Mouse (Mus musculus): ENCODE measurements at regions not wholly inside any gene's neighbourhood (a gene's known extent, or its start where the extent isn't known, plus 50 kb on each side); places are given as distances from the start of the nearest gene placed in this dataset.

DNA sequence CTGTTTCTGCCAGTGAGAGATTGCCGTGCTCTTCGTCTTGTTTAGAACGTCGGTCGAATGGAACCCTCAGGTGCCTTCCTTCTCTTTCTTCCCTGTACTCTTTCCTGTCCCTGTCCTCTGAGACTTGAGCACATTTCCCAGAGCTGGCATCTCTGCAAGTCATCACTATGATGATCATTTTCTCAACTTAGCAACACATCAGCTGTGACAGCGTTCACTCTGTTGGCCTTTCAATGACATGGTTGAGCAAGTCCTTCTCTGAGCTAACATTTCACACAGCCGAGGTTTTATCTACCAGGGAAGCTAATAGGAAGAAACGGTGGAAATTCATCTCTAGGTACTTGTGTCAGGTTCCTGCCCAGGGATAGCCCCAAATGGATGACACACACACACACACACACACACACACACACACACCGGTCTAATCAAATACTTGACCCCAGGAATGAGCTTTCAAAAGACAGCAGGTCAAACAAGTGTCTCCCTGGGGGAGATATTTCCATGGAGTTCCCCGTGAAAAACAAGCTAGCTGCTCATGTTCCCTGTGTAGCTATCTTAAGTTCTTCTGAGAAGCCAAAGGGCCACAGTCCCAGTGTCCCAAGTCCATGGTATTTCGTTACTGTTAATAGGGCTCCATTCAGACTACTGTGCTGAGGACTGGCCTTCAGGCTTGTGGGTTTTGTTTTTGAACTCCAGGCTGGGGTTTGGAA, 167.0 kb upstream of the Trib2 start:
- Histone ChIP-seq H3K9ac (no peak overlapping the region), H3K9me3 (no peaks in the 10 kb centered on the region), H3K4me3 (replicated peaks) (no peak overlapping the region), H3K36me3 (no peaks in the 10 kb centered on the region), H3K4me1 (replicated peaks) (no peaks in the 10 kb centered on the region), H3K27me3 (replicated peaks) (no peaks in the 10 kb centered on the region), H3K27ac (no peak overlapping the region), H3K4me2 (replicated peaks) (no peak overlapping the region)
- 84% methylated on average over 11 of the region's 11 CpGs for WGBS
- ATAC-seq = no peak

DNA sequence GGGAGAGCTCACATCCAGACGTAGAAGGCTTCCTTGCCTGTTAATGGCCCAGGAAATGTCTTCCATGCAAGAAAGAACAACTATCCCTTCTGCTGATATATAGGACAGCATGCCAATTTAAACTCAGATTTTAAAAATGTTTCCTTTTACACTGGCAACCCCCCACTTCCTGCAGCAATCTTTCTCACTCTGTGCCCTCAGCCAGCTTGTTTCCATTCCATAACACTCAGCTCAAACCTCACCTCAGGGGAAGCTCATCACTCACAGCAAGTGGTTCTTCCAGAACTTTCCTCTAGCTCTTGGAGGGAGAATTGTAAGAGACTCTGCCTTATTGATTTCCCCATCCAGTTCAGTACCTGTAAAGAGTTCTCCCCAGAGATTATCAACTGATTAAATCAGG, 165.0 kb upstream of the Trib2 start:
- no peak overlapping the region for H3K4me2 ChIP-seq (replicated peaks)
- H3K27me3 ChIP-seq (replicated peaks) = no peaks in the 10 kb centered on the region
- H3K27ac ChIP-seq = no peak overlapping the region
- H3K4me3 ChIP-seq (replicated peaks) = no peak overlapping the region
- H3K4me1 ChIP-seq (replicated peaks) = no peaks in the 10 kb centered on the region
- H3K9ac ChIP-seq = no peak overlapping the region
- no peak for ATAC-seq
- H3K9me3 ChIP-seq = no peaks in the 10 kb centered on the region
- no peaks in the 10 kb centered on the region for H3K36me3 ChIP-seq
- 33% methylated on average over 1 of the region's 1 CpGs for WGBS

DNA sequence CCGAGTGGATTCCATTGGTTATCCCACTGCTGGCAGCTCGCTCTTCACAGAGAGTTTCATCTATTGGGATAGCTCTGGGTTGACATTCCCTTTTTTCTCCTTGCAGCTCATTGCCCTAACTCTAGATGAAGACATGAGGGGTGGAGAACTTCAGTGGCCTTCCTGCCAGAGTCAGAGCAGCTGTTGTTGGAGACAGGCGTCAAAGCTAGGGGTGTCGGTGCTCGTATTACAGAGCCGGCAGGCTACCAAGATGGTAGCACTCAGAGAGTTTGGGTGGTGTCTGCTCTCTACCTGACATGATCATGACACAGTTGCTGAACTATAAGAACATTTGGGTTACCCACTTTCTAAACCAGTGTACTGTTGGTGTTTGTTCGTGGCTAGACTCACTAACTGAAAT, 162.5 kb upstream of the Trib2 start:
- H3K4me1 ChIP-seq (replicated peaks) = no peaks in the 10 kb centered on the region

DNA sequence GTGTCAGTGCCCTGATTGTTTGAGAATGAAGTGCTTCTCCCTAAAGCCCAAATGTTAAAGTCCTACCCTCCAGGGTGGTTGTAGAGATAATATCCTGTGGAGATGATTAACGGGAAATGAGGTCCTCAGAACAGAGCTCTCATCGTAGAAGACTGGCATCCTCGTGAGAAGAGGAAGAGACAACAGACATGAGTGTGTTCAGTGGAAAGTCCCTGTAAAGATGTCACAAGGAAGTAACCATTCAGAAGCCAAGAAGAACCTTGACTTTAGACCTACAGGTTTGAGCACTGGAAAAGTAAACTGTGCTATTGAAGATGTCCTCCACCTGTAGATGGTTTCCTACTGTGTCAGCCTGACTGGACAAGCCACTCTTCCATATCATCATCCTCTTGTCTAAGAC, 155.1 kb upstream of the Trib2 start:
- no peak overlapping the region for H3K4me3 ChIP-seq (replicated peaks)
- H3K9me3 ChIP-seq = no peaks in the 10 kb centered on the region
- no peaks in the 10 kb centered on the region for H3K4me1 ChIP-seq (replicated peaks)
- no peaks in the 10 kb centered on the region for H3K27me3 ChIP-seq (replicated peaks)
- no peaks in the 10 kb centered on the region for H3K36me3 ChIP-seq
- H3K4me2 ChIP-seq (replicated peaks) = no peak overlapping the region
- no peak overlapping the region for H3K27ac ChIP-seq
- no peak overlapping the region for H3K9ac ChIP-seq
- no peak for ATAC-seq
- 79% methylated on average over 3 of the region's 3 CpGs for WGBS

More for the DNA sequence above, 162.5 kb upstream of the Trib2 start:
- Histone ChIP-seq H3K4me2 (replicated peaks) (no peak overlapping the region), H3K27ac (no peak overlapping the region), H3K9me3 (no peaks in the 10 kb centered on the region), H3K36me3 (no peaks in the 10 kb centered on the region), H3K9ac (no peak overlapping the region), H3K27me3 (replicated peaks) (no peaks in the 10 kb centered on the region), H3K4me3 (replicated peaks) (no peak overlapping the region)
- no peak for ATAC-seq
- WGBS = 85% methylated on average over 7 of the region's 7 CpGs

DNA sequence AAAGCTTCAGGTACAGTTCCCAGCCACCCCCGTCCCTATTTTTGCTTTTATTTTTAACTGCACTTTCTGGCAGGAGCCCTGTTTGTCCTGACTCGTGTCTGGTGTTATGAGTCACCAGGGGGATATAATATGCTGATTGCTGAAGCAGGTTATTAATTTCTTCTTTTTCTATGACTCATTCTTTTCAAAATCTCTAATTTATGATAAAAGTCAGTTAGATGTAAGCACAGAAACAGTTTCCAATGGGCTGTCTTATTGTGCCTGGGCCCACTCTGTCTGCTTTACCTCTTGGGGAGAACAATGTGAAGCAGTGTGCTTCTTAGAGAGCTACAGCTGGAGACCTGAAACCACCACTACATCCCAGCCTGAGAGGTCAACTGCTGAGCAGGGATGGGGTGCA, 153.5 kb upstream of the Trib2 start:
- Histone ChIP-seq H3K27ac (no peak overlapping the region), H3K9me3 (no peaks in the 10 kb centered on the region), H3K4me1 (replicated peaks) (no peaks in the 10 kb centered on the region), H3K27me3 (replicated peaks) (no peaks in the 10 kb centered on the region), H3K36me3 (no peaks in the 10 kb centered on the region), H3K4me2 (replicated peaks) (no peak overlapping the region), H3K4me3 (replicated peaks) (no peak overlapping the region), H3K9ac (no peak overlapping the region)
- 51% methylated on average over 2 of the region's 2 CpGs for WGBS
- no peak for ATAC-seq

DNA sequence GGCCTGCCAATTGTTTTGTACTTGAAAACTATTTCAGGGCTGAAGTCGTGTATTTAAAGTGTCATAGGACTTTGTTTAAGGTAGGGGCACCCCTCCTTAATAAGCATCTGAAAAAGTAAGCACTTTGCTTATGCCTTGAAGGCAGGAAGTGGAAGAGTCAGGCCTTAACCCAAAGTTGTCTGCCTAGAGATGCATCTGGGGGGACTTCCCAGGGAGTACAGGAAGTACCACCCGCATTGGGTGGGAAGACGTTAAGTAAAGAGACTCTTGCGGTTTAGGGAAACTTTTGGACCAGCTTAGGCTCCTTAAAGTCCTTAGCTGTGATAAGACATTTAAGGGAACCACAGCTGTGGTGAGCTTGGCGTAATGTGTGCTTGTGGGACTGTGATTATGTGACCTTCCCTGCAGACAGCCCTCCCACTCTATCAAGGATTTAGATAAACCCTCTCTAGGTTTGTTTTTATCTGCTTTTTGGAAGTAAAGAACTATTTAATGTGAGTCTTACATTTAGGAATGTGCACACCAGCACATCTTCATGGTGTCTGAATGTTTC, 150.9 kb upstream of the Trib2 start:
- Histone ChIP-seq H3K4me2 (replicated peaks) (no peak overlapping the region), H3K27me3 (replicated peaks) (no peaks in the 10 kb centered on the region), H3K9me3 (no peaks in the 10 kb centered on the region), H3K4me1 (replicated peaks) (no peaks in the 10 kb centered on the region), H3K4me3 (replicated peaks) (no peak overlapping the region), H3K27ac (no peak overlapping the region), H3K9ac (no peak overlapping the region), H3K36me3 (no peaks in the 10 kb centered on the region)
- no peak for ATAC-seq
- 51% methylated on average over 5 of the region's 5 CpGs for WGBS

DNA sequence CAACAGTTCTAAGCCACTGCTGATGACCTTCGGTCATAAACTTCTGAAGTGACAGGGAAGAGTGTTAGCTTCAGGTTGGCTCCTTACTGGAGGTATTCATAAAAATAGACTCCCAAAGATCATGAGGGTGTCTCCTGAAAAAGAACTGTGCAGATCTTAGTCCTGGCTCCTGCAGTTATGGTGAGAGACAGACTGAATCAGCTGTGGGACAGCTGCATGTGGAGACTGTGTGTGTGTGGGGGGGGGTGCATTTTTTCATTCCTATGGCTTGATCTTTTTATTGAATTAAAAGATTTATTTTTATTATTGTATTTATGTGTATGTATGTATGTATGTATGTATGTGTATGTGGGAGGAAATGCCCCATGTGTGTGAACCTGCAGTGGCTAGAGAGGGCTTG, 149.9 kb upstream of the Trib2 start:
- Histone ChIP-seq H3K9me3 (no peaks in the 10 kb centered on the region), H3K36me3 (no peaks in the 10 kb centered on the region), H3K4me2 (replicated peaks) (no peak overlapping the region), H3K9ac (no peak overlapping the region), H3K27ac (no peak overlapping the region), H3K4me3 (replicated peaks) (no peak overlapping the region), H3K27me3 (replicated peaks) (no peaks in the 10 kb centered on the region), H3K4me1 (replicated peaks) (no peaks in the 10 kb centered on the region)
- 86% methylated on average over 1 of the region's 1 CpGs for WGBS
- ATAC-seq = no peak

DNA sequence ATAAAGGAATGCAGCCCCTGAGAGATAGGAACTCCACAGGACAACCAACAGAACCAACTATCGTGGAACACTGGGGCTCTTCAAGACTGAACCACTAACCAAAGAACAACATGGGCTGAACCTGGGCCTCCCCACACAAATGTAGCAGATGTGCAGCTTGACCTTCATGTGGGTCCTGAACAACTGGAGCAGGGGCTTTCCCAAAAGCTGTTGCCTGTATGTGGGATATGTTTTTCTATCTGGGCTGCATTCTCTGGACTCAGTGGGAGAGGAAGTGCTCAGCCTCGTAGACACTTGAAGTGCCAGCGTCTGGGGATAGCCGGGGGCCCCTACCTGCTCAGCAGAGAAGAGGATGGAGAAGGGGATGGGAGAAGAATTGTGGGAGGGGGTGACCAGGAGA, 149.2 kb upstream of the Trib2 start:
- H3K27me3 ChIP-seq (replicated peaks) = no peaks in the 10 kb centered on the region
- H3K4me3 ChIP-seq (replicated peaks) = no peak overlapping the region
- ATAC-seq = no peak
- H3K4me2 ChIP-seq (replicated peaks) = no peak overlapping the region
- WGBS = 81% methylated on average over 4 of the region's 4 CpGs
- no peak overlapping the region for H3K27ac ChIP-seq
- no peaks in the 10 kb centered on the region for H3K4me1 ChIP-seq (replicated peaks)
- H3K9ac ChIP-seq = no peak overlapping the region
- no peaks in the 10 kb centered on the region for H3K36me3 ChIP-seq
- H3K9me3 ChIP-seq = no peaks in the 10 kb centered on the region

DNA sequence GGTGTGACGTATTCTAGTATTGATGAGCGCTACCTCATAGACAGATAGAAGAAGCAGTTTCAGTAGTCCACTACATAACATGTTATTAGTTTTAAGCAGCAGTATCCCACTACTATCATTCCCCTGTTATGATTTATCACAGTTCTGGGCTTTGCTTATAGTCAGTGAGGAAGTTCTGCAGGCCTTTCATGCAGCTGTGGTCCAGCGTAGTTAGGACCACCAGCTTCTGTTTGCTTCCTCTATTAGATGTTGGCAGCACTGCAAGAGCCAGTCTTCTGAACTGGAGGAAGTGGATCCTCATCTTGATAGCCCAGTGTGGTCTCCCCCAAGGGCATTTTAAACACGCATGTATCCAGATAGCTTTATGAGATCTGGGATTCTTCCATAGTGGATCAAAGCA, 147.4 kb upstream of the Trib2 start:
- Histone ChIP-seq H3K9ac (no peak overlapping the region), H3K9me3 (no peaks in the 10 kb centered on the region), H3K27me3 (replicated peaks) (no peaks in the 10 kb centered on the region), H3K27ac (no peak overlapping the region), H3K36me3 (no peaks in the 10 kb centered on the region), H3K4me3 (replicated peaks) (no peak overlapping the region), H3K4me1 (replicated peaks) (no peaks in the 10 kb centered on the region), H3K4me2 (replicated peaks) (no peak overlapping the region)
- 75% methylated on average over 4 of the region's 4 CpGs for WGBS
- ATAC-seq = no peak

DNA sequence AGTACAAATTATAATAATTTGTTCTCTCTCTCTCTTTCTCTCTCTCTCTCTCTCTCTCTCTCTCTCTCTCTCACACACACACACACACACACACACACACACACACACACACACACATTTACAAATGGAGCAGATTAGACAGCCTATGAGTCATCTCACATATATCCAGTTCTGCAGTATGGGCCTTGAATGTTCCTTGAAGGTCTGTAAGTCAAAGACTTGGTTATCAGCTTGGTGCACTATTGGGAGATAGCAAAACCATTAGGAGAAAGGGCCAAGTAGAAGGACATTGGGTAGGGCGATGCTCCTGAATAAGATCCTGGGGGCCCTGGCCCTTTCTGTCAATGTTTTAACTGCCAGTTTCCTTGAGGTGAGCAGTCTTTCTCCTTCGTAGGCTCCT, 145.1 kb upstream of the Trib2 start:
- ATAC-seq = no peak
- WGBS = 82% methylated on average over 2 of the region's 2 CpGs
- Histone ChIP-seq H3K4me3 (replicated peaks) (no peak overlapping the region), H3K27ac (no peak overlapping the region), H3K27me3 (replicated peaks) (no peaks in the 10 kb centered on the region), H3K4me2 (replicated peaks) (no peak overlapping the region), H3K4me1 (replicated peaks) (no peaks in the 10 kb centered on the region), H3K9me3 (no peaks in the 10 kb centered on the region), H3K9ac (no peak overlapping the region), H3K36me3 (no peaks in the 10 kb centered on the region)

DNA sequence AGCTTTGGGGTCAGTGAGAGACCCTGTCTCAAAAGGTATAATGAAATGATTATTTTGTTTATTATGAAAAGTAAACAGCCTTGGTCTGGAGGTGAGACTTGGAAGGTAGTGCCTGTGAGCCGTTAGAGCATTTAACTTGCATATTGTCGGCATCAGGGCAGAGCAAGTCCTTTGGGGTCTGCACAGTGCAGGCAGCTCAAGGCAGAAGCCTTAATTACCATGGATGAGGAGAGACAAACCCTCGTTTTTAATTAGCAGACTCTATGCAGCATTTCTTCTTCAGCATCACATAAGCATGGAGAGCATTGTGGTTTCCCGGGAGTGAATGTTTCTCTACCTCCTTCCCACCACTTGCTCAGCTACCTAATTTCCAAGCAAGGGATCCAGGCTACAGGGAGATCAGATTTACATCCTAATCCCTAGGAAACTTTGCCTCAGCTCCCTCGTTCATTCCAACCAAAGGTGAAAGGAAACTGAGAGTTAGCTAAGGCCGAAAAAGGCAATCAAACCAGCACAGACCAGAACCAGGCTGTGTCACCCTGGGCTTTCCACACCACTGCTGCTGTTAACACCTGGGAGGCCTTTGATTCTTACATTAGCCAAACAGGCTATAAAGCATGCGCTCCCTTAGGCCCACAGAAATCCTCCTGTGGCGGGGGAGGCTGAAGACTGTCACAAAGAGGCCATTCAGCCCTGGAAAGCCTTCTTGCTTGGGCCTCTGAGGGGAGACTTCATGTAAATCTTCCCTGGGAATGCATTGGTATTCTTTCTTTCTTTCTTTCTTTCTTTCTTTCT, 120.9 kb upstream of the Trib2 start:
- Histone ChIP-seq H3K4me2 (replicated peaks) (no peak overlapping the region), H3K27me3 (replicated peaks) (no peaks in the 10 kb centered on the region), H3K27ac (no peak overlapping the region), H3K9me3 (no peaks in the 10 kb centered on the region), H3K36me3 (no peaks in the 10 kb centered on the region), H3K9ac (no peak overlapping the region), H3K4me1 (replicated peaks) (no peaks in the 10 kb centered on the region), H3K4me3 (replicated peaks) (no peak overlapping the region)
- WGBS = 52% methylated on average over 8 of the region's 8 CpGs
- ATAC-seq = no peak

DNA sequence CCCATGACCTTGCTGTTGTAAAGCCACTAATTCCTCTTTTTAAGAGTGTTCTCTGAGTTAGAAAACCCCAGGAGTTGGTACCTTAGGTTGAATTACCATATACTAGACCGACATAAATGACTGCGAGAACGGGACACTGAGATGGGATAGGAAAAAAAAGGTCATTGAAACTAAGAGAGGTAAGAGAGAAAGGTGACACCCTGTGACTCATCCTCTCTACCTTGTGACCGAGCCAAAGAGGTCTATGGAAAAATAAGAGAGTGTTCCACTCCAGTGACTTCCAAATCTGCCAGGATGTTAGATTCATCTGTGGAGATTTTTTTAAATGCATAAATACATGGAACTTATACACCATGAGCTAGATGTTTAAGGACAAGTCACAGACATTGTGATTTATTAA, 115.3 kb upstream of the Trib2 start:
- ATAC-seq = no peak
- Histone ChIP-seq H3K36me3 (no peaks in the 10 kb centered on the region), H3K4me3 (replicated peaks) (no peak overlapping the region), H3K4me2 (replicated peaks) (no peak overlapping the region), H3K27me3 (replicated peaks) (no peaks in the 10 kb centered on the region), H3K9ac (no peak overlapping the region), H3K4me1 (replicated peaks) (no peaks in the 10 kb centered on the region), H3K9me3 (no peaks in the 10 kb centered on the region), H3K27ac (no peak overlapping the region)
- 88% methylated on average over 4 of the region's 4 CpGs for WGBS

DNA sequence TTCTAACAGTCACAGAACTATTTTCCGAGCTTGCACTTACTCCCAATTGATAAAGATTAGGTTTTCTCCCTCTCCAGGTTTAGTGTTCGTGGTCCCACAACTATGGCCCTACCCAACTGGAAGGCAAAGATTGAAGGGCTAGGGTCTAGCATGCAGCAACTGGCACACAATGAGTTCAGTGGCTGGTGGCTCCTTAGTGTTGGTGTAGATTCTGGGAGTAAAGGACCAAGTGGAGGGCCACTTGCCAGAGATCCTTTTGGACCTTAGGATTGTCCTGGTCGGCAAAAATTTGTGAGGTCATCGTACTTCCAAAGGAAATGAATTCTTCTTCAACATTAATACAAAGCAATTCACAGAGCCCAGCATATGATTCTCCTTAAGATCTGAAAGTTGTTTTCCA, 114.8 kb upstream of the Trib2 start:
- H3K9ac ChIP-seq = no peak overlapping the region
- H3K27me3 ChIP-seq (replicated peaks) = no peaks in the 10 kb centered on the region
- no peaks in the 10 kb centered on the region for H3K36me3 ChIP-seq
- no peak overlapping the region for H3K4me2 ChIP-seq (replicated peaks)
- H3K27ac ChIP-seq = no peak overlapping the region
- no peak overlapping the region for H3K4me3 ChIP-seq (replicated peaks)
- H3K4me1 ChIP-seq (replicated peaks) = no peaks in the 10 kb centered on the region
- 94% methylated on average over 4 of the region's 4 CpGs for WGBS
- H3K9me3 ChIP-seq = no peaks in the 10 kb centered on the region
- no peak for ATAC-seq
